Mouse (Mus musculus) myocyte (in vitro differentiated cells): Measurements from ENCODE around the gene Aurka.

Source experiments
- E2F4 ChIP-seq: IDR thresholded peaks from one replicate; pipeline ENCODE4 v1.6.1; 2011; ENCODE audit warnings: mild to moderate bottlenecking, control low read depth, moderate library complexity; ENCODE audit not compliant: insufficient read depth
- MAX ChIP-seq: IDR thresholded peaks from one replicate; pipeline ENCODE4 v1.6.1; 2011; ENCODE audit warnings: low read depth, mild to moderate bottlenecking, control low read depth
- MYOD1 ChIP-seq, 3 experiments: IDR thresholded peaks; one replicate each; pipeline ENCODE4 v1.6.1; 2011; ENCODE audit warnings: control low read depth in 2 of 3, low read depth in 2 of 3, mild to moderate bottlenecking in 2 of 3, moderate library complexity in 1 of 3; ENCODE audit not compliant: insufficient read length in 2 of 3, control insufficient read depth in 1 of 3
- MYOG ChIP-seq, 3 experiments: IDR thresholded peaks; one replicate each; pipeline ENCODE4 v1.6.1; 2011; ENCODE audit warnings: control low read depth in 2 of 3, low read depth in 2 of 3, mild to moderate bottlenecking in 2 of 3; ENCODE audit not compliant: insufficient read length in 2 of 3, control insufficient read depth in 1 of 3, insufficient read depth in 1 of 3
- POLR2A ChIP-seq: IDR thresholded peaks from one replicate; pipeline ENCODE4 v1.6.1; 2011; ENCODE audit warnings: low read depth, mild to moderate bottlenecking, control low read depth, moderate library complexity; ENCODE audit not compliant: insufficient read length
- POLR2AphosphoS2 ChIP-seq: IDR thresholded peaks from one replicate; pipeline ENCODE4 v1.6.1; 2011; ENCODE audit warnings: low read depth, control low read depth; ENCODE audit not compliant: insufficient read length
- SRF ChIP-seq: IDR thresholded peaks from one replicate; pipeline ENCODE4 v1.6.1; 2011; ENCODE audit warnings: low read depth; ENCODE audit not compliant: control insufficient read depth, insufficient read length
- TCF12 ChIP-seq: IDR thresholded peaks from one replicate; pipeline ENCODE4 v1.6.1; 2011; ENCODE audit warnings: mild to moderate bottlenecking, control low read depth; ENCODE audit not compliant: poor library complexity, insufficient read depth, severe bottlenecking
- USF1 ChIP-seq: IDR thresholded peaks from one replicate; pipeline ENCODE4 v1.6.1; 2011; ENCODE audit warnings: low read depth, mild to moderate bottlenecking, control low read depth, moderate library complexity

- TF ChIP-seq SRF = no peak
- TF ChIP-seq POLR2A = no peak
- no peak for TF ChIP-seq TCF12
- TF ChIP-seq MYOG (IDR thresholded peaks at IDR 0.05; ENCODE audit: control insufficient read depth in 1 of 3, insufficient read depth in 1 of 3, insufficient read length in 2 of 3, low read depth in 2 of 3) = no peak
- TF ChIP-seq MAX = no peak
- no peak for TF ChIP-seq MYOD1 (IDR thresholded peaks at IDR 0.05; ENCODE audit: control insufficient read depth in 1 of 3, insufficient read length in 2 of 3, low read depth in 2 of 3)
- no peak for TF ChIP-seq POLR2AphosphoS2
- no peak for TF ChIP-seq USF1
- no peak for TF ChIP-seq E2F4
These were observed 19.6 kb downstream of the Aurka start for GRCm38 (mm10) chr2:172350773-172351172.
